Mouse (Mus musculus): ENCODE data around the gene Rpp14.
A peak's percentile ranks its signal among the peaks of the same experiment; 100 is the strongest.

Gene Rpp14

DNA sequence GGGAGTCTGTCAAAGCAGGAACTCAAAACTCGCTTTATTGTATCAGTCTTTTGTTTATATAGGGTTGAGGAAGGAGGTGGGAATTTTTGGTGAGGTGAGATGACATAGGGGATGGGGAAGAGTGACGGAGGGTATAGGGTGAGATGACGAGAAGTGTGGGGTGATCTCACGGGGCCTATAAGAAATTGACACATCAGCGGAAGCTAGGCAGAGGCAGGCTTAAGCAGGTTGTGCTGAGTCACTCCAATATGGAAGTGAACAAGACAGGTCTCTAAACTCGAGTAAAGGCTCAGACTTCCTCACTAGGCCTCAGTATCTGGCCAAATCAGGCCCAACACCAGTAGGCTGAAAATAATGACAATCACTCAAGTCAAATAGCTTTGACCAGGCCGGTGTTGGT, 20.2 kb upstream of the Rpp14 start:
- DNase-seq (ENCODE audit: low spot score in 2 of 2), result no peak

DNA sequence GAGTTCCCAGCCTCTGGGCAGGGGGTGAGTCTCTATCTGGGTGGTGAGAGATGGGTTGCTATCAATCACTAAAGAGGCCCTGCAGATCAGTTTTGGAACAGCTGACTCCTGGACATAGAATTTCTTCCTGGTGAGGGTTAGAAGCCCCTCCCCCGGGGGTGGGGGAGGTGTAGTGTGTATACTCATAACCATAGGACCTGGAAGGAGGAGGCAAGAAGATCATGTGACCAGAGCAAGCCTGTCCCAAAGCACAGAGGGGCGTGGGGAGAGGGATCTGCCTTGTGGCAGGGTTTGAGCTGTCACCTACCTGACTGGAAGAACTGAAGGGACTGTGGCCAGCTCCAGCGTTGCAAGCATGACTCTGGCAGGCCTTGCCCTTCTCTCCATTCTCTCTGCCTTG, 18.1 kb upstream of the Rpp14 start:
- no peak for DNase-seq (ENCODE audit: low spot score in 2 of 2)

- DNase-seq (ENCODE audit: low spot score in 2 of 2), result no peak
Observed at GRCm38 (mm10) chr14:8062537-8063301, 17.4 kb upstream of the Rpp14 start.

DNA sequence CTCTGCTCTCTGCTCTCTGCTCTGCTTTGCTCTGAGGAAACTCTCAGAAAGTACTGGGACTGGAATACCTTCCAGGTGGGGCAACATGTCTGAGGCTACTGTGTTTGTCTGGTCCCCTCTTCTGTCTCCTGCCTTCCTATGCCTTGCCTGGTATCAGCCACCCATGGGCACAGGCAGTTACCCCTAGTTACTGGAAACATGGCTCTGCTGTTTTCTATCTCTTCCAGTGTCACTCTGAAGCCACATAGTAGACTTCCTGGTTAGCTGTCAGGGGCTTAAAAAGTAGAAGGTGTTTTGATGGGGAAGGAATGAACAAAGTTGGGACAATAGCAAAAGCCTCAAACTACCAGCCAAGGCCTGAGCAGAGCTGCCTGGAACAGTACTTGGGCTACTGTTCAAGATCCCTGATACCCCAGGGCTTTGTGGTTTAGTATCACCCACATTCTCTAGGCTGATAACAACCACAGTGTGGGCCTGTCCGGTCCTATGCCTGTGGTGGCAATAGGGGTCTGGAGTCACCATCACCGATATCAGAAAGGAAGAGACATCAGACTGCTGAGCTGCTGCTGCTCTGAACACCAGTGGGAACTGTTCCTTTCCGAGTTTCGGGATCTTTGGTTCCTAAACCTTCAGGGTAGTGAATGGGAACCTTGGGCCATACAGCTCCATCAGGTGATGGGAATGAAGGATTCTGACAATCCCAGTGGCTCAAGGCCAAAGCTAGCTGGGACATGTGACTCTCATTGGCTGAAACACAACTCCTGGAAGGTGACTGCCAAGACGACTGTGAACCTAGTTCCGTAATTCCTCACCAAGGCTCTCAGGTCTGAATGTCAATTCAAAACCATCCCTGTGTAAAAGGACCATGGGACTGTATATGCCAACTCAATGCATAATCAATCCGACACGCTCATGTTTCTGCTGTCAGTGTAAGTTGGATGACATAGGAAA, 16.1 kb upstream of the Rpp14 start:
- DNase-seq (ENCODE audit: low spot score in 2 of 2), result no peak

GRCm38 (mm10) chr14:8080718-8081117, 551 bp downstream of the Rpp14 start:
- no peak for DNase-seq (ENCODE audit: low spot score in 2 of 2)

- no peak for DNase-seq (ENCODE audit: low spot score in 2 of 2)
Observed at GRCm38 (mm10) chr14:8082949-8083348, 2.8 kb downstream of the Rpp14 start.

- no peak for DNase-seq (ENCODE audit: low spot score in 2 of 2)
Observed at GRCm38 (mm10) chr14:8089016-8089415, 8.8 kb downstream of the Rpp14 start.

- no peak for DNase-seq (ENCODE audit: low spot score in 2 of 2)
Observed at GRCm38 (mm10) chr14:8092573-8092972, 12.4 kb downstream of the Rpp14 start.

DNA sequence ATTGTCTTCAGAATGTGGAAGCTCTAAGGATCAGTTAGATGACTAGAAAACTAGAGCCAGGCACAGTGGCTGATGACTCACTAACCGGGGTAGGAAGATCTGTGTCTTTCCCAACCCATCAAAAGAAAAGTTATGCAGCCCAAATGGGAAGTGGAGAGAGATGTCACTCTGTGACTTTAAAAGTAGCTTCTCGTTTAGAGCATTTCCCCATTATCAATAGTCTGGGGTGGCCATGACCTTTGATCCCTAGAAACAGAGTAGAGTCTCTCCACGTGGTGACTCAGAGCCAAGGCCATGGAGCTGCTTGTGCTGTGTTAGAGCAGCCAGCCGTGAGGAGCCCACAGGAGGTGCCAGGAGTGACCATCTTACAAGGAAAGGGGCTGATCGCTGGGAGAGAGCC, 13.3 kb downstream of the Rpp14 start:
- DNase-seq (ENCODE audit: low spot score in 2 of 2), result no peak

- DNase-seq (ENCODE audit: low spot score in 2 of 2), result no peak
Observed at GRCm38 (mm10) chr14:8094931-8095561, 14.9 kb downstream of the Rpp14 start.

GRCm38 (mm10) chr14:8095562-8095950, 15.4 kb downstream of the Rpp14 start:
- no peak for DNase-seq (ENCODE audit: low spot score in 2 of 2)

- DNase-seq (ENCODE audit: low spot score in 2 of 2), result peak; percentile 73 to 89
Observed at GRCm38 (mm10) chr14:8097978-8098686, 18.0 kb downstream of the Rpp14 start, which contains the start of gene Pxk. Pxk (plus strand) TSS chr14:8098211.

GRCm38 (mm10) chr14:8098687-8098995, 18.5 kb downstream of the Rpp14 start:
- no peak for DNase-seq (ENCODE audit: low spot score in 2 of 2)

DNA sequence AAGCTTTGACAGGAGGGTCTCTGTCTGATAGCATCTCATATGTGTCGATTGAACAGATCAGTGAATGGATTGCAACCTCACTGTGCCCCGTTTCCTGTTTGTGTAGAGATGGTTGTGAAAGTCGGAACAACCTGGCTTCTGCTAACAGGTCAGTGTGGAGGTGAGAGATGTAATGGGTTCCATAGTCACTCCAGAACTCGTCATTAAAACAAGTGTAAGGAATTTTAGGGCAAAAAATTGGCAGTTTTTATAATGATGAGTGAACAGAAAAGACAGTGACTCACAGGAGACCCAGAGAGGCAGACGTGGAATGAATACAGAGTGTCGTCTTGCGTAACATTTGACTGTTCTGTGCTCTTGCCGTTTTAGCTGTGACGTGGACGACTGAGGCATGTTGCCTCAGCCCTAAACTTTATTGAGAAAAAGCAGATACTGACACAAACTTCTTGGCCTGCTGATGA, 19.4 kb downstream of the Rpp14 start:
- DNase-seq (ENCODE audit: low spot score in 2 of 2), result no peak

GRCm38 (mm10) chr14:8101886-8102285, 21.7 kb downstream of the Rpp14 start:
- no peak for DNase-seq (ENCODE audit: low spot score in 2 of 2)

- no peak for DNase-seq (ENCODE audit: low spot score in 2 of 2)
Observed at GRCm38 (mm10) chr14:8102676-8103075, 22.5 kb downstream of the Rpp14 start.

DNA sequence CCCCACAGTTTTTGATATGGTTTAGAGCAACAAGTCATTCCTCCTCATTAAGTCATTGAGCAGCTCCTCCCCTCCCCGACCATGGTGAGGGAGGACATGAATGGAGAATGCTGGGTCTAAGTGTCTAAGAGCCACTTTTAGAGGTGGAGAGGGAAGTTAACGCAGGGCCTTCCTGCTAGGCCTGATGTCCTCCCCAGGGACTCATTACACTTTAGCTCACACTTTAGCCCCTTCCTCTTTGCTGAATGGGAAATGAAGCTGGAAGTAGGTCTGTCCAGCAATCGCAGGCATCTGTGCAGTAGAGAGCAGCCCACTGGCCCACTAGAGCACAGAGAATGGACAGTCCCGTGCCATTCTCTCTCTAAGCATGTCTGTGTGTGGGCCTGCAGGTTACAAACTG, 27.9 kb downstream of the Rpp14 start:
- DNase-seq (ENCODE audit: low spot score in 2 of 2), result no peak

DNA sequence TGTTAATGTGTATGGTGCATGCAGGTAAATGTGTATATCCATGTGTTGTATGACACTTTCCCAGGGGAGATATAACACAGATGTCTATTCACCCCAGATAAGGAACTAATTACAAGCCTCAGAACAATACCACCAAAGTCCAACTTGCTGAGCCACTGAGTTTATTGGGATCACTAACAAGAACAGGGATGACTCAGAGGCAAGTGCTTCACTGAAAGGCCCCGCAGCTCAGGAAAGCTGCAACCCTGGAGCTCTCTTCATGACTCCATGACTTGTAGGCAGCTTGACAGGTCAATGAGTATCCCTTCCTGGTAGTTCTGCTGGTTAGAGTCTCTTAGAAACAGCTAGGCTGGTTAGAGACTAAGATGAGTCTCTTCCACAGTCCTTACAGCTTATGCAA, 28.8 kb downstream of the Rpp14 start:
- DNase-seq (ENCODE audit: low spot score in 2 of 2), result no peak

GRCm38 (mm10) chr14:8111545-8111944, 31.4 kb downstream of the Rpp14 start:
- no peak for DNase-seq (ENCODE audit: low spot score in 2 of 2)

DNA sequence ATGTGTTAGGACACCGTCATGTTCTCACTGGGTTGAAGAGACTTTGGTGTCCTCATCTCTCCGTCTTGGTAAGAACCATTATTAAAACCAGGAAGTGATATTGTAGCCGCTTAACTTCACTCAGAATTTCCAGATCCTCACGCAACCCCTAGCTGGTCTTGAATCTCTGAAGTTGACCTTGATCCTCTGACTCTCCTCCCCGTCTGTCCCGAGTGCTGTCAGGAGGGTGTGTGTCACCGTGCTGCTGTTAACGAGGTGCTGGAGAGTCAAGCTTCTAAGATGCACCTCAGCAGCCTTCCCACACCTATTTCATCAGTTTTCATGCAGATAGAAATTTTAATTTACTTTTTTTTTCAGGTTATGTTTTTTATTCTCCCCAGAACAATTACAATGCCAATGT, 31.9 kb downstream of the Rpp14 start:
- no peak for DNase-seq (ENCODE audit: low spot score in 2 of 2)

GRCm38 (mm10) chr14:8113616-8114015, 33.4 kb downstream of the Rpp14 start:
- DNase-seq (ENCODE audit: low spot score in 2 of 2), result no peak

GRCm38 (mm10) chr14:8114306-8114705, 34.1 kb downstream of the Rpp14 start:
- DNase-seq (ENCODE audit: low spot score in 2 of 2), result no peak
